Mouse (Mus musculus) bone marrow, adult 2 months (tissue): ENCODE results near the gene Gps1. TPM values are rescaled to one million over a fixed set of nuclear protein-coding genes. Genes with fewer than 3 reads are reported as not detected.

Experiments
- H3K27ac ChIP-seq: fragments of 200-500 bp; 2 replicates; pipeline ENCODE4 v1.5.1; 2012; ENCODE audit warnings: low read depth, mild to moderate bottlenecking, control low read depth, inconsistent platforms, low read length; ENCODE audit not compliant: control insufficient read depth, poor library complexity, insufficient read depth
- H3K4me1 ChIP-seq: fragments of 200-500 bp; 2 replicates; pipeline ENCODE4 v1.6.1; 2011; ENCODE audit warnings: low read length; ENCODE audit not compliant: control insufficient read depth, insufficient read depth
- H3K4me3 ChIP-seq: fragments of 200-500 bp; replicated peaks from 2 replicates; pipeline ENCODE3; 2011; ENCODE audit warnings: mild to moderate bottlenecking, low read depth, low read length, control low read depth; ENCODE audit not compliant: control insufficient read depth
- CTCF ChIP-seq: fragments of 200-500 bp; IDR thresholded peaks from 2 replicates; pipeline ENCODE4 v1.5.1; 2011; ENCODE audit warnings: low read length, control low read depth; ENCODE audit not compliant: control insufficient read depth, insufficient read depth
- POLR2A ChIP-seq: fragments of 200-500 bp; IDR thresholded peaks from 2 replicates; pipeline ENCODE4 v1.6.1; 2011; ENCODE audit warnings: low read depth, mild to moderate bottlenecking, control low read depth, low read length, borderline replicate concordance; ENCODE audit not compliant: control insufficient read depth
- WGBS: fragments of 180-500 bp; shearing (Covaris S2); methylation state at CpG from one replicate; pipeline ENCODE4 v1.1.7; 2018; 5-methylcytosine and 5-hydroxymethylcytosine counted together
- polyA plus RNA-seq: library from polyadenylated mRNA; stranded (reverse); fragments of >200 nt; gene quantifications from 2 replicates; pipeline ENCODE4 v1.2.4, GENCODE M21; 2011; ENCODE audit warnings: low replicate concordance; ENCODE audit not compliant: missing spikeins, insufficient read depth, insufficient read length

The Gps1 gene
- polyA plus RNA-seq, 1 experiment: 38.0 TPM

DNA sequence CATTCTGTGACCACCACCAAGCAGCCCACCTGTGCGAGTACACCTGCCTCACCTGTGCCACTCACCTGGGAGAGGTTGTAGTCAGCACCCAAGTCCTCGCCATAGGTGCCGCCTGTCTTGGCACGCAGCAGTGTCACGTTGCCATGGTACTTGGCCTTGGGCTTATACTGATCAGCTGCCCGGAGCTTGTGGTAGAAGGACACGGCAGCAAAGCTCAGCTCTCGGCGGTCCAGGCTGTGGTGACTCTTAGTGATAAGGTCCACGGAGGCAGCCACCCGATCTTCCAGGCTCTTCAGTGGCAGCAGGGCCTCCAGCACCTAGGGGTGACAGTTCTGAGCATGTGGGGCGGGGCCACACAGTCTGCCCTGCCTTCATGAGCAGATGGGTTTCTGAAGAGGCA lies 23.9 kb downstream of the Gps1 start:
- H3K4me3 ChIP-seq: no peak overlapping the region
- WGBS: 85% methylated on average over 12 of the region's 12 CpGs
- H3K4me1 ChIP-seq: no peaks in the 10 kb centered on the region
- no peak overlapping the region for H3K27ac ChIP-seq
- TF ChIP-seq POLR2A: no peak
- no peak for TF ChIP-seq CTCF

GRCm38 (mm10) chr11:120812068-120812467 lies 28.0 kb downstream of the Gps1 start:
- 93% methylated on average over 16 of the region's 16 CpGs for WGBS
- H3K4me1 ChIP-seq: no peaks in the 10 kb centered on the region
- H3K27ac ChIP-seq: no peak overlapping the region
- H3K4me3 ChIP-seq: no peak overlapping the region
- no peak for TF ChIP-seq POLR2A

DNA sequence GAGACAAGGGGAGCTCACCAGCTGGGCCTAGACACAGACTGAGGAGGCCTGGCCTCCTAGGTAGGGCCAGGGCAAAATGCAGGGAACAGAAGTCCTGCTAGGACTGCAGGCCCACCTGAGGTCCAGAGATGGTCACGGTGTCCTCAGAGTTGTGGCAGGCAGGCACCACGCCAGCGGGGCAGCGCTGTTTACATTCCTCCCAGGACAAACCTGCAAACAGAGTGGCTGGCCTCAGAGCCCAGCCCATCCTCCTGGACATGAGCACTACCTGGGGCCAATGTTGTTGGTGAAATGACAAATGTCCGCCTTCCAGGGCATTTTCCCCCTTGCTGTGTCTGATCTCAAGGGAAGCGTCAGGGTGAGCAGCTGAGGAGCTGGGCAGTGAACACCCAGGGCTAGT lies 33.3 kb downstream of the Gps1 start:
- no peak overlapping the region for H3K4me3 ChIP-seq
- no peak for TF ChIP-seq POLR2A
- no peak for TF ChIP-seq CTCF
- H3K4me1 ChIP-seq: no peaks in the 10 kb centered on the region; the same call in none of the 2 replicates
- 86% methylated on average over 6 of the region's 6 CpGs for WGBS
- H3K27ac ChIP-seq: no peak overlapping the region

DNA sequence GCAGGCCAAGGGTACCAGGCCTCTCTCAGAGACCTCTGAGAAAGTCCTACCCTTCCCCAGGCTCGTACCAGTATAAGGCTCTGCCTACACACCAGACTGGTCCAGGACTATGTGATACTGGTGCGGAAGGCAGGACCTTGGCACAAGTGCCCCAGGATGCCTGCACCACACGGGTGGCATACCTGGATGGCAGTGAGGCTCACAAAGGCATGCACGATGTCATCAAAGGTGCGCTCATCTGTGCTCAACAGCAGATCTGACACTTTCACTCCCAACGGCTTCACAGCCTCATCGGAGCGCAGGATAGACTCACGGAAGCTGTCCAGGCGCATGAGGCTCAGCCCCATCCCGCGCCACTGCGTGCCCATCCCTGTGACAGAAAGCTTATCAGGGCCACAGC lies 34.2 kb downstream of the Gps1 start:
- no peak for TF ChIP-seq POLR2A
- no peak for TF ChIP-seq CTCF
- Histone ChIP-seq H3K4me3 (no peak overlapping the region), H3K4me1 (peaks cover 4% of the 10 kb centered on the region), H3K27ac (no peak overlapping the region)
- 93% methylated on average over 13 of the region's 13 CpGs for WGBS

DNA sequence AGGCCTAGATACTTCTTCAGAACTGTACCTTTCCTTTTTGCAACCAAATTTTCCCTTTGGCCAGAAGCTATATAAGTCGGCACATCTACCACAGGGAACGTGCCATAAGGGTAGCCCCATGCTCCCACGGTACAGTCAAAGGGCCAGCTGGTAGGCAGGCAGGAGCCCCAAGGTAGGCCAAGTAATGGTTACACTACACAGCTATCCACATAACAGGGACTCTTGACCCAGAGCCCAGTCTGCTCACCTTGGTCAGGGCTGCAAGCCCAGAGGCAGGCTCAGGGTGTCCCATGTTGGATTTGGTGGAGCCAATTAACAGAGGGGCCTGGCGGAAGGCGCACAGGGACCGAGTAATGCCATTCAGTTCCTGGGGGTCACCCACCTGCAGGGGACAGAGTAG lies 35.5 kb downstream of the Gps1 start:
- 86% methylated on average over 6 of the region's 6 CpGs for WGBS
- H3K4me3 ChIP-seq: no peak overlapping the region
- H3K27ac ChIP-seq: no peak overlapping the region
- TF ChIP-seq CTCF: no peak
- no peak for TF ChIP-seq POLR2A
- peaks cover 4% of the 10 kb centered on the region for H3K4me1 ChIP-seq

GRCm38 (mm10) chr11:120820546-120820945 lies 36.5 kb downstream of the Gps1 start:
- TF ChIP-seq POLR2A (no peak), CTCF (no peak)
- Histone ChIP-seq H3K4me3 (no peak overlapping the region), H3K27ac (no peak overlapping the region), H3K4me1 (peaks cover 4% of the 10 kb centered on the region)
- WGBS: 92% methylated on average over 14 of the region's 14 CpGs

GRCm38 (mm10) chr11:120821076-120821922 lies 37.2 kb downstream of the Gps1 start:
- WGBS: 69% methylated on average over 14 of the region's 14 CpGs
- Histone ChIP-seq H3K4me3 (no peak overlapping the region), H3K4me1 (peaks cover 4% of the 10 kb centered on the region), H3K27ac (no peak overlapping the region)
- TF ChIP-seq CTCF (no peak), POLR2A (no peak)

- Histone ChIP-seq H3K4me3 (no peak overlapping the region), H3K27ac (no peak overlapping the region), H3K4me1 (peaks cover 4% of the 10 kb centered on the region)
- 65% methylated on average over 4 of the region's 4 CpGs for WGBS
- TF ChIP-seq POLR2A: no peak
- no peak for TF ChIP-seq CTCF
Measured at GRCm38 (mm10) chr11:120822321-120822720, 38.2 kb downstream of the Gps1 start.

DNA sequence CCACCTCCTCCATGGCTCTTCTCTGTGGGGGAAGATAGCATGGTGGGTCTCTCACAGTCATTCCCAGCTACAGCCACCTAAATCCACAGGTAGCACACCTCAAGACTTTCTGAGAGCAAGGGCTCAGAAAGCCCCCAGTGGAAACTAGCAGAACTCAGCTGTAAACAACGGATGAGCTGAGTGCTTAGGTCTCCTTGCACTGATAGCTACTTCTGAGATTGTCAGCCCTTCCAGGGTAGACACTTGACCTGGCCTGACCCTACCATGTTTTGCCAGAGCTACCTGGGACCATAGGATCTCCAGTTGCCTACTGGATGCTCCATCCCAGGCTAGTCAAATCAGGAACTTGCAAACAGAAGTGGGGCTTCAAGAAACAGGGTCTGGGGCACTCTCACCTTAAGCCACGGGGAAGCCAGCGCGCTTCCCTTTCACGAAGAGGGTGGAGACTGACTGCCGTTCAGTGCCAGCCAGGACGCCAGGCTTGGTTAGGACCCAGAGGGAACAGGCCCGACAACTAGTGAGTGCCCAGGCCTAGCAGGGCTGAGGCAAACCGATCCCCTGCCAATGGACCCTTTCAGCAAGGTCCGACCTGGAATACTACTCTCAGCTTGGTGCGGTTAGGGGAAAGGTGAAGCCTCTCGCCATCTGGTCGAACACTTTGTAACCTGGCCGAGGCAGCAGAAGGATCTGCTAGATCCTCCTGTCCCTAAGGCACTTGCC lies 38.9 kb downstream of the Gps1 start:
- peaks cover 4% of the 10 kb centered on the region for H3K4me1 ChIP-seq
- WGBS: under 1% methylated on average over 14 of the region's 14 CpGs
- TF ChIP-seq POLR2A (no peak), CTCF (no peak; the same call in 1 of the 2 replicates)
- peak overlapping the region; percentile 77; the same call in 1 of the 2 replicates for H3K27ac ChIP-seq
- H3K4me3 ChIP-seq: peak overlapping the region; percentile 68
